Mouse (Mus musculus) cerebellum, adult 2 months (tissue): Measurements from ENCODE around the gene Frmd8. TPM values are rescaled to one million over a fixed set of nuclear protein-coding genes. Genes with fewer than 3 reads are reported as not detected.

Experiments used
- DNase-seq, 2 experiments: peaks; one replicate each; pipeline ENCODE4 v3.0.0; 2021
- H3K27ac ChIP-seq: fragments of 200-500 bp; 2 replicates; pipeline ENCODE4 v1.5.1; 2012; ENCODE audit warnings: low read length, control low read depth, inconsistent platforms; ENCODE audit not compliant: insufficient read depth
- H3K27me3 ChIP-seq: fragments of 200-500 bp; 2 replicates; pipeline ENCODE4 v1.6.1; 2012; ENCODE audit warnings: inconsistent platforms, mild to moderate bottlenecking, low read length, moderate library complexity; ENCODE audit not compliant: control insufficient read depth, insufficient read depth
- H3K4me1 ChIP-seq: fragments of 200-500 bp; 2 replicates; pipeline ENCODE4 v1.6.1; 2011; ENCODE audit warnings: low read length; ENCODE audit not compliant: control insufficient read depth, insufficient read depth
- H3K4me3 ChIP-seq: fragments of 200-500 bp; replicated peaks from 2 replicates; pipeline ENCODE3; 2011; ENCODE audit warnings: mild to moderate bottlenecking, low read depth, low read length, control low read depth; ENCODE audit not compliant: insufficient read depth
- CTCF ChIP-seq: fragments of 200-500 bp; IDR thresholded peaks from 2 replicates; pipeline ENCODE4 v1.5.1; 2011; ENCODE audit warnings: low read depth, mild to moderate bottlenecking, control low read depth, low read length, moderate library complexity, borderline replicate concordance; ENCODE audit not compliant: insufficient read depth
- POLR2A ChIP-seq: fragments of 200-500 bp; IDR thresholded peaks from 2 replicates; pipeline ENCODE4 v1.6.1; 2011; ENCODE audit warnings: low read length, control low read depth, borderline replicate concordance; ENCODE audit not compliant: insufficient read depth
- WGBS: fragments of 180-500 bp; shearing (Covaris S2); methylation state at CpG from one replicate; pipeline ENCODE4 v1.1.7; 2018; 5-methylcytosine and 5-hydroxymethylcytosine counted together
- polyA plus RNA-seq: library from polyadenylated mRNA; depleted of rRNA; stranded (reverse); fragments of >200 nt; gene quantifications from 2 replicates; pipeline ENCODE4 v1.2.3, GENCODE M21; 2012

Frmd8 gene
- polyA plus RNA-seq, 1 experiment, result 28.3 TPM

GRCm38 (mm10) chr19:5828155-5828554, 46.9 kb downstream of the Frmd8 start:
- Histone ChIP-seq H3K4me3 (no peak overlapping the region), H3K27ac (no peak overlapping the region), H3K27me3 (no peaks in the 10 kb centered on the region), H3K4me1 (peaks cover 27% of the 10 kb centered on the region)
- TF ChIP-seq CTCF (no peak), POLR2A (no peak)
- DNase-seq, result no peak
- 85% methylated on average over 3 of the region's 3 CpGs for WGBS

GRCm38 (mm10) chr19:5827456-5828154, 47.5 kb downstream of the Frmd8 start:
- H3K27me3 ChIP-seq, result no peaks in the 10 kb centered on the region
- WGBS, result 57% methylated on average over 9 of the region's 9 CpGs
- TF ChIP-seq CTCF (no peak), POLR2A (no peak)

GRCm38 (mm10) chr19:5827044-5827443, 48.0 kb downstream of the Frmd8 start:
- WGBS, result 89% methylated on average over 6 of the region's 6 CpGs
- Histone ChIP-seq H3K4me3 (no peak overlapping the region), H3K27ac (0 out of 2 replicates have a peak overlapping the region, but pooled peaks have one; percentile 25), H3K4me1 (peaks cover 31% of the 10 kb centered on the region), H3K27me3 (no peaks in the 10 kb centered on the region)
- TF ChIP-seq CTCF (no peak), POLR2A (no peak)
- DNase-seq, result no peak

More at GRCm38 (mm10) chr19:5827456-5828154, 47.5 kb downstream of the Frmd8 start:
- no peak for DNase-seq
- peaks cover 27% of the 10 kb centered on the region for H3K4me1 ChIP-seq
- no peak overlapping the region for H3K4me3 ChIP-seq
- peak overlapping the region; percentile 25; the same call in 1 of the 2 replicates for H3K27ac ChIP-seq

GRCm38 (mm10) chr19:5826731-5827002, 48.4 kb downstream of the Frmd8 start:
- H3K27ac ChIP-seq, result no peak overlapping the region
- H3K4me1 ChIP-seq, result peaks cover 30% of the 10 kb centered on the region
- TF ChIP-seq CTCF (no peak), POLR2A (no peak)
- no peaks in the 10 kb centered on the region for H3K27me3 ChIP-seq
- WGBS, result 80% methylated on average over 4 of the region's 4 CpGs
- no peak overlapping the region for H3K4me3 ChIP-seq
- DNase-seq, result no peak

DNA sequence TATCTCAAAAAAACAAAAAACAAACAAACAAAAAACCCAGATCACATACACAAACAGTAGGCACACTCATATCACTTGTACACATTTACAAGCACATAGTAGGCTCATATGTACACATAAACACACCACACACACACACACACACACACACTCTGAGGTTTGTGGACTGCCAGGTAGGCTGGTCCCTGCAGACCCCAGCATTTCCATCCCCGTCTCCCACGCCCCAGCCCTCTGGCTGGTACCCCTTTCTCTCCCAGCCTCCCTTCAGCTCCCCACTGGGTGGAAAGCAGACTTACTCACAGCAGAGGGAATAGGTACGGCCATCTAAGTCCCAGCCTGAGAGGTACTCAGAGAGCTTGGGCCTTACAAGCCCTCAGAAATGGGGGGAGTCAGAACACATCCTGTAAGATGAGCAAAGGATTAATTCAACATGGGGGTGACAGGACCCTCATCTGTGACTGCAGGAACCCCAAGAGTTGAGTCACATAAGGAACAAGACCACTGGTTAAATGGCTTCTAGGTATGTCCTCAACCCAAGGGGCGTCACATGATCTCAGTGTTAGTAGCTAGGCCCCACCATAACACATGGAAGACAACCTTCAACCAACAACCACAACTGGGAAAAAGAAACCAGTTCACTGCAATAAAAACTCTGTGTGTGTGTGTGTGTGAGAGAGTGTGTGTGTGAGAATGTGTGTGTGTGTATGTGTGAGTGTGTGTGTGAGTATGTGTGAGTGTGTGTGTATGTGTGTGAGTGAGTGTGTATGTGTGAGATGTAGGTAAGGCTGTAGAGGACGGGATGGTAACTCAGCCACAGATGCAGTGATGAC, 49.0 kb downstream of the Frmd8 start:
- no peak for TF ChIP-seq POLR2A
- TF ChIP-seq CTCF, result no peak
- Histone ChIP-seq H3K4me3 (no peak overlapping the region), H3K4me1 (peaks cover 30% of the 10 kb centered on the region), H3K27me3 (no peaks in the 10 kb centered on the region), H3K27ac (no peak overlapping the region)
- DNase-seq, result no peak
- WGBS, result 95% methylated on average over 5 of the region's 5 CpGs

DNA sequence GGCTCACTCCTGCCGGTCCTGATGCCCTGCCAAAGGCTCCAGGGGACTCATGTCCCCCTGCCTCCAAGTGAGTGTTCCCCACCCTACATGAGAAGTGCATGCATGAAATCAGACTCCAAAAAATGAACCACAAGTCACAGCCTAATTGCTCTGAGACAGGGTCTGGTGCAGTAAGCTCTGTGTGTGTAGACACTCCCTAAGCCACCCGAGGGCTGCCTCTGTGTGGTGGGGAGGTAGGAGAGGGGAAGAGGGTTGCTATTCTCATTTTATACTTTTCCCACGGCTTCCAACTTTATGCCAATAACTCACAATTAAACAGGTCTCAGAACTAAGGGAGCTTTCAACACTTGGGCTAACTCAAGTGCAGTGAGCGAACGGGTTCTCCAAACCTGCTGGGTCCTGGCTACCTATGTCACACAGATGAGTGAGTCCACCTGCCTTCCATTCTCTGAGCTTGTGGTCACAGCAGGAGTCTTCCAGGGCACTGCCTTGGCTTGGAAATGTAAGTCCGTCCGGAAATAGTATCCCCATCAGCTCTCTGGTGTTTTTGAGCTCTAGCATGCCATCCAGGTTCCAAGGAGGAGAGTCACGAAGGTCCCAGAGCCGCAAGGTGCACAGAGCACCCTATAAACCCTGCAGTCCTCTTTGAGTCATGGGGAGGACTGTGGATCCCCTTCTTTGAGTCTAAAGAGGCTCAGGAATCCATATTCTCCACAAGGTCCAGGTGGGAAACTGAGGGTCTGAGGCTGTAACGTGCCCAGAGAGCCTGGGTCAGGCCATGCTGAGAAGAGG, 50.1 kb downstream of the Frmd8 start:
- 15% methylated on average over 10 of the region's 10 CpGs for WGBS
- Histone ChIP-seq H3K4me1 (peaks cover 30% of the 10 kb centered on the region), H3K27ac (peak overlapping the region; percentile 86), H3K4me3 (no peak overlapping the region), H3K27me3 (no peaks in the 10 kb centered on the region)
- peak; percentile 26; the same call in 1 of the 2 replicates for TF ChIP-seq POLR2A
- no peak for TF ChIP-seq CTCF
- DNase-seq, result peak; percentile 66 to 81

GRCm38 (mm10) chr19:5824043-5824825, 50.8 kb downstream of the Frmd8 start:
- 18% methylated on average over 22 of the region's 22 CpGs for WGBS
- H3K27ac ChIP-seq, result peak overlapping the region; percentile 86

More at GRCm38 (mm10) chr19:5824043-5824825, 50.8 kb downstream of the Frmd8 start:
- Histone ChIP-seq H3K4me3 (no peak overlapping the region), H3K4me1 (peaks cover 33% of the 10 kb centered on the region), H3K27me3 (no peaks in the 10 kb centered on the region)
- no peak for TF ChIP-seq POLR2A
- TF ChIP-seq CTCF, result no peak
- peak; percentile 57 to 61 for DNase-seq
